Mouse (Mus musculus): ENCODE measurements around the gene Susd5.
A peak's percentile ranks its signal among the peaks of the same experiment; 100 is the strongest.
"Not testable (repeated sequence)": the region's sequence is repeated elsewhere in the genome, so short reads cannot be mapped to it uniquely, and the experiment has no call there.

The Susd5 gene

DNA sequence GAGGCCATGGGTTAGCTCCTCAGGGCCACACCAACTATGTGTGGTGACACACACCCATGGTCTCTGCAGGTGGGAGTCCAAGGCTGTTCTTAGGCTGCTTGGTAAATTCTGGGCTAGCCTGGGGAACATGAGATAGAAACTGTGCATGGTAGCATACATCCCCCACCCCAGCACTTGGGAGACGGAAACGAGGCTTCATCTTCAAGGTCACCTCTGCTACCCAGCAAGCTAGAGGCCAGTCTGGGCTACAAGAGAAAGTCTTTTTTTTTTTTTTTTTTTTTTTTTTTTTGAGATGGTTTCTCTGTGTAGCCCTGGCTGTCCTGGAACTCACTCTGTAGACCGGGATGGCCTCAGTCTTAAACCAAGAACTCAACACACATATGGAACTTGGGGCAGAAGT lies 29.5 kb downstream of the Susd5 start:
- DNase-seq: no peak

DNA sequence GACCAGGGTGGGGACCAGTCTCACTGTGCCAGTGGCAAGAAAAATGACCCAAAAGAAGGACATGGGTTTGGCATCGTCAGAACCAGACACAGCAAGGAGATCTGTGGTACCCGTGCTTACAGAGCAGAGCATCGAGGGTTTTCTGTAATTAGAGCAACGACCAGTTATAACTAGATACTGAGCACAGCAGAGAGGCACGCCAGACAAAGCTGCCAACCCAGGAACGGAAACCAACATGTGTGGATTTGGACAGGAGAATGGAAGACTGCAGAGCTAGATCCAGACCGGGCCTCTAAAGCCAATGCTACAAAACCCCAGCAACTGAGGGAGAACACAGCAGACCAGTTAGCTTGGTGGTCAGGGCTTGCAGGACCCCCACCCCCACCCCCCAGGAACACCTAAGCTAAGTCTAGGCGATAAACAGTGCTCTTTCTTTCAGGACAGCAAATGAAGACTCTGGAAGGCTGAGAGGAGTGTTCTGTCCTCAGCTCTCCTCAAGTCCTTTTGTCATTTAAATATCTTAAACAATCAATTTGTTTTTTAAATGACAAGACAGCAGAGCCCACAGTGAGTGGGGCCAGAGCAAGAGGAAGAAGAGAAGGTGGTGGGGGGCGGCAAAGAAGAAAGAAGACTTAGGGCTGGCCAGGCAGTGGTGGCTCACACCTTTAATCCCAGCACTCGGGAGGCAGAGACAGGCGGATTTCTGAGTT lies 30.3 kb downstream of the Susd5 start:
- no peak for DNase-seq

DNA sequence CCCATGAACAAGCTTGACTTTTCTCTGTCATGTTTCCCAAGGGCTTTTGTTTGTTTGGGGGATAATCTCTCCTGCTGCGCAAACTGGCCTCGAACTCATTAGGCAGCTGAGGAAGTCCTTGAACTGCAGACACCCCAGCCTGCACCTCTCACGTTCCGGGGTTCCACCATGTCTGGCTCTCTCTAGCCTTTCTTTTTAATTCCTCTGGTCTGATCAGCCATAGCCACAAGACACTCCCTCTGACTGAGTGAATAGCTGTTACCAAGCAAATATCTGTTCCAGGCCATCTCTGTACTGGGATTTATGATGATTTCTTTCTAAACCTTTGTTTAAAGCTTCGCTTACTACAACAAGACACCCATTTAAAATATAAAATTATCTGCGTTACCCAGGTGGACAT lies 31.9 kb downstream of the Susd5 start:
- DNase-seq: not testable (repeated sequence)

DNA sequence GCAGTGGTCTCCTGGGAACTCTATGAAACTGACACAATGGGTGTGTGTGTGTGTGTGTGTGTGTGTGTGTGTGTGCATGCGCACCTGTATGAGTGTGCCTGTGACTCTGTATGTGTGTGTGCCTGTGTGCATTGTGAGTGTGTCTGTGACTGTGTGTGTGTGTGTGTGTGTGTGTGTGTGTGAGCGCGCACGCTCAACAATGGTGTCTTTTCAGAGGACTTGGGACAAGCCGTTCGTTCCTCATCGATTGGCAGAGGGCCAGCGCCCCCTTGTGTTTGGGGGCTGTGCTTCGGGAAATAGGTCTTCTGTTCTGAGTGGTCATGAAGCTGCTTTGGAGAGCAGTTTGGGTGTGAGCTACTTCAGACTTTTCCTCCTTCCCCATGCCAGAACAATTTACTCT lies 35.2 kb downstream of the Susd5 start:
- not testable (repeated sequence) for DNase-seq

DNA sequence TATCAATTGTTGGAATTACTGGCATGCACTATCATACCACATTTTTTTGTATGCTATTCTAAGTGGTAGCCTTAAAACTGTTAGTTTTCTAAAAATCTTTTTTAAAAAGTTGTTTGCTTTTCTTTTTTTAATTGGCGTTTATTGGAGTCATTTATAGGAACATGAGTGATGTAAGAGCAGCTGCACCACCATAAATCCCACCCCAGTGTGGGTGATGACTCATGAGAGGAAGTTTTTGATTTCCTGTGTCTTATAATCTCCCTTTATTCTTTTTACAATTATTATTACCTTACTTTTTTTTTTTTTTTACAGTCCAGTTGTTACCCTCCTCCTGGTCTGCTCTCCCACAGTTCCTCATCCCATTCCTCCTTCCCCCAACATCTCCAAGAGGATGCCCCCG lies 37.9 kb downstream of the Susd5 start:
- DNase-seq: no peak

DNA sequence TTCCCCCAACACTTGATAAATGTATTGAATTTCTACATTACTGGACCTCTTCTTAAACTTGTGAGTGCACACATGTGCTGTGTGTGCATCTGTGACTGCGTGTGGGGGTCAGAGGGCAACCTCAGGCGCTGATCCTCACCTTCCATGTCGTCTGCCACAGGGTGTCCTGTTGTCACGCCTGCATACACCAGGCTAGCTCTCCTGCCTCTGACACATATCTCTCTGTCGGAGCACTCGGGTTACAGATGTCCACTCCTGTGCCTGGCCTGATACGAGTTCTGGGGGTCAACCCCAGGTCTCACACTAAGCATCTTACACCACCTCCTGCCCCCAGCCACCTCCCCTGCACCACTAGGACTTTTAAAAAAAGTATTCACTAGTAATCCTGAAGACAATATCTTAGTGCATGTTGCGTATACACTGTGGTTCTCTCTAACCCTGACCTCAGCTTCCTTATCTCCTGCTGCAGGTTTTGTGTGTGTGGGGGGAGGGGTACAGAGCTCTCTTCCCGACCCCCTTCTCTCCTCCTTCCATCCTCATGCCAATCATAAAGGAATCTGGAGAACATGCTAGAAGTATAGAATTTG lies 41.9 kb downstream of the Susd5 start:
- no peak for DNase-seq

DNA sequence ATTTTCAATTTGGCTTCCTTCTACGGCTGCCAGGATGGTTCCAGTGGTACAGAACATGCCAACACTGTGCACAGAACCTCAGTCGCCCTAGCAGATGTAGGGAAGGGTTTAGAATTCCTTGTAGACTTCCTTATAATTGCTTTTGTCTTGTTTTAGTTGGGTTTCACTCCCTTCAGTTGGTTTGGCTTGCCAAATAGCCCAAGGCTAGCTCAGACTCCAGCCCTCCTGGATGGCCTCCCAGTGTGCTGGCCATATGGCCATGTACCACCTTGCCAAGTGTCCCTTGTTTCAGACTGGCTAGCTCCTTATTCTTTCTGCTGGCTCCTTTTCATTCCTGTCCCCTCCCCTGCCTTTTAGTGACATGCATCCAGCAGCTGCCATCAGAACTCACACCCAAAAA lies 53.3 kb downstream of the Susd5 start:
- no peak for DNase-seq

DNA sequence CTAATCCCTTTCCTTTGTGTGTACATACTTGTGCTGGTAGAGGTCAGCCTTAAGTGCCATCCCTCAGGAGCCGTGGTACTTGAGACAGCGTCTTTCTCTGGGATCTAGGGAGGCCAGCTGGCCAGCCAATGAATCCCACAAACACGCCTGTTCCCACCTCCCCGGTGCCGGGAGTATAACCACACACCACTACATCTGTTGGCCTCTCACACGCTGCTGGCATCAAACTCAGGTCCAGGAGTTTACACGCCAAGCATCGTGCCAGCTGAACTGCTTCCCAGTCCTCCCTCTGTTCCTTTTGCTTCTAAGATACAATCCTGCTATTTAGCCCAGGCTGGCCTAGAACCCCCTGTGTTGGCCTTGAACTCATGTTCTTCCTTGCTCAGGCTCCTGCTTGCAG lies 54.2 kb downstream of the Susd5 start:
- no peak for DNase-seq

DNA sequence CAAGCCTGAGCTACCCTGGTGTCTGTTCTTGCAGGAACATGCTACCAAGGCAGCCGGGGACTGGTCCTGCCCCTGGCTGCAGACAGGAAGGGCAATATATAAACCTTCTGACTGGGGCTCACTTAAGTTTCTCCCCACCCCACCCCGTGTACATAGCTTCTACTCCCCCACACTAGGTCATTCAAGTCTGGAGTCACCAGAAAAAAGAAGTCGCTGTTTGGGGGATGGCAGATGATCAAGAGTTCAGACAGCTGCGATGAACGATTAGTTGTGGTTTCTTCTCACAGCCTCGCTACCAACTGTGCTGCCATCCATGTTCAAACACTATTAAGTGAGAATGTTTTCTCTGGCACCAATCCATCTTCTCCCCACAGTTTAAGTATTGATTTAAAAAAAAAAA lies 55.3 kb downstream of the Susd5 start:
- peak; percentile 25 for DNase-seq

DNA sequence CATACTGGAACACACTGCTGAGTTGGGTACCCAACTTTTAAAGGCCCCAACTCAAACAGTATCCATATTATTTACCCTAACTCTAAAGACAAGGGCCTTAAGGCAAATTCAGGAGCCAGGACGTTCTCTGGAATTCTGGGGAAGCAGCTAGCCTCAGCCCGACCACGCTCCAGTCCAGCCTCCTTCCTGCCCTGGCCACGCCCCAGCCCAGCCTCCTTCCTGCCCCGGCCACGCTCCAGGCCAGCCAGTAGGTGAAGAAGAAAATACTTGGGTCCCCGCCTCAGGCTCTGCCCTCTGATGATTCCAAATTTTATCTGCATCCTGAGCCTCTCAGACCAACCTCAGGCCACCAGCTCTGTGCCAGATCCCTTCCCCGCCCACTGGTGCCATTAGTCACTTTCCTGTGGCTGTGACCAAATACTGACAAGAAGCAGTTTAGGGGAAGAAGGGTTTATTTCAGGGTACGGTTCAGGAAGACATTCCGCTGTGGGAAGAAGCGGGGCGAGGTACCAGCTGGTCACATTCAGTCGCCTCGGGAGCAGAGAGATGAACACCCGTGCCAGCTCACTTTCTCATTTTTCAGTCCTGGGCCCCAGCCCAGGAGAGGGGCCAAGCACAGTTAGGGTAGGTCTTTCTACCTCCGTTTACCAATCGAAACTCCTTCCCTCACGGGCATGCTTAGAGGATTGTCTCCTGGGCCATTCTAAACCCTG lies 57.1 kb downstream of the Susd5 start:
- DNase-seq: no peak

DNA sequence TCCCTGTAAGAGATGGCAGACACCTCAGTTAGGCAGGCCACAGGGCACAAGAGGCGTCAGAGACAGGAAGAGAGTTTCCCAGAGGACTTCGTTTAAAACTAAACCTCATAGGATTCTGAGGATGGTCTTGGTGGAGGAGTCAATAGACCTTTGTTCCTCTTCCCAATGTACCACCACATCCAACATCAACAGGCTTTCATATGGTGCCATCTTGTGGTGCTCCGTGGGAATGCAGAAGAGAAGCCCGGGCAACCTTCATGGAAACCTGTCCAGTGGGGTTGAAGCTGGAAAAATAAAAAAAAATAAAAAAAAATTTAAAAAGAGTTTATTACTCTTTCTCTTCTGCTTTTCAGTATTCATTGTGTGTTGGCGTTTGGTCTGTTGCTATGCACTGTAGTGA lies 59.7 kb downstream of the Susd5 start:
- peak; percentile 42 for DNase-seq

DNA sequence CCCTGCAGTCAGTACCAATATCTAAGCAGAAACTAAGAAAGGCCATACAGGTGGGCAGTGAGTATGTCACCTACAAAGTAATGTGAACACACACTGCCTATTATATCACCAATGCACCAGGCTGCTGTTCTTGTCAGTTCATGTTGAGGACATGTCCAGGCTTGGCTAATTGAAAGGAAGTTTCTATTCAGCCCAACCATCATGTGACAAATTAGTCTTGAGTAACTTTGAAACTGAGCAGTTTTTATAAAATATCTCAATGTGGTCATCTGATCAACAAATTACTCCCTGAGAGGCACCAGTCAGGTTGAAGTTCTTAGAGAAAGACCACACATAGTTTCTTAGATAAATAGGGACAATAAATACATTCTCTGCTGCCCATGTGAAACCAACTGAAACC lies 65.9 kb downstream of the Susd5 start:
- not testable (repeated sequence) for DNase-seq

DNA sequence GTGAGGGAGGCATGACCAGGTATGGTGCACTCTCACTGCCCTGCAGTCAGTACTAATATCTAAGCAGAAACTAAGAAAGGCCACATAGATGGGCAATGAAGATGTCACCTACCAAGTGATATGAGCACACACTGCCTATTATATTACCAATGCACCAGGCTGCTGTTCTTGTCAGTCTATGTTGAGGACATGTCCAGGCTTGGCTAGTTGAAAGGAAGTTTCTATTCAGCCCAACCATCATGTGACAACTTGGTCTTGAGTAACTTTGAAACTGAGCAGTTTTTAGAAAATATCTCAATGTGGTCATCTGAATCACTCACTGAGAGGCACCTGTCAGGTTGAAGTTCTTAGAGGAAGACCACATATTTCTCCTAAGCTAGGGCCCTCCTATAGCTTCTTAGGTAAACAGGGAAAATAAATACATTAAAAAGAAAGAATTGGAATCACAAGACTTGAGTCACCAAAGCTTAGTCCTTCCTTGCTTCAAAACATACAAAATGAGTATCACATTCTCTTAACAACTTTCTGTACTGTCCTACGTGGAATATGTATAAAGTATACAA lies 72.4 kb downstream of the Susd5 start:
- DNase-seq: not testable (repeated sequence)

Data from layer of hippocampus, adult 9-11 months (tissue).